Comparison of ENCODE assay signal across 11 mouse cellular contexts in the genomic region with DNA sequence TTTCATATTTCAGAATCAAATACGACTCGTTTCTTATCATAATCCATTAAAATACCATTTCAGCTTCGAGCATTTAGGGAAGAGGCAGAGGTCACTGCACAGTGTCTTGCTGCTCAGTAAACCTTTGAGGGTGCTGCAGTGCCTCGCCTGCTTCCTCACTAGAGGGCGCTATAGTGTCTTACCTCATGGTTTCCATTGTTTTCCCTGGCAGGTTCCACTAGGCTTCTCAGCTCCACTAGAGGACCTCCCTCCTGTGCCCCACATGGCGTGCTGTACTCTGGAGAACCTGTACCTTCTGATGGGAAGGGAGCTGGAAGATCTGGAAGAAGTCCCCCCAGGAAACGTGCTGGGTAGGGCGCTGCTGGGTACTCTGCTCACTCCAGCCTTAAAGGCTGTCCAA. TPM values are rescaled to one million over a fixed set of nuclear protein-coding genes. Genes with fewer than 3 reads are reported as not detected.
A peak's percentile ranks its signal among the peaks of the same experiment; 100 is the strongest.
DNase-seq lines count a peak whose midpoint lies in the region; ATAC-seq and TF ChIP-seq lines count a peak whose summit lies in the region.
"Had no signal": no experiment of that assay in that cellular context is flagged by ENCODE, and none has a peak within 500 bp of the region (broad histone marks: within the 10 kb centered on the region; RNA-seq: fewer than 3 reads in every experiment).

No protein-coding gene starts in this region.

- H3K27ac ChIP-seq in testis, adult 2 months (ENCODE audit: control insufficient read depth, insufficient read depth, low read depth, low read length) = no peak overlapping the region
- H3K27ac ChIP-seq in cortical plate, adult 2 months (ENCODE audit: insufficient read depth, low read length) = no peak overlapping the region
- H3K27ac ChIP-seq in stomach, postnatal 0 days (replicated peaks) = 0 out of 2 replicates have a peak overlapping the region, but pooled peaks have one; percentile 40
- H3K27ac ChIP-seq: midbrain, embryonic 10.5 days had no signal

- TF ChIP-seq EP300 in stomach, postnatal 0 days (optimal IDR thresholded peaks at IDR 0.05) = no peak

- intact Hi-C loops in heart, postnatal 25 days (cut with DNase I) = no loop called here

- H3K9me3 ChIP-seq in stomach, postnatal 0 days (ENCODE audit: control insufficient read depth, low read length) = no peaks in the 10 kb centered on the region
- H3K9me3 ChIP-seq: midbrain, embryonic 10.5 days had no signal

- no peak overlapping the region for H3K4me3 ChIP-seq in testis, adult 2 months (ENCODE audit: control insufficient read depth, low read depth, low read length)
- no peak overlapping the region for H3K4me3 ChIP-seq in cortical plate, adult 2 months (ENCODE audit: insufficient read depth, low read length)
- H3K4me3 ChIP-seq in stomach, postnatal 0 days (ENCODE audit: low read depth, low read length) = no peak overlapping the region
- H3K4me3 ChIP-seq: midbrain, embryonic 10.5 days had no signal

- no peaks in the 10 kb centered on the region for H3K27me3 ChIP-seq in testis, adult 2 months (ENCODE audit: control insufficient read depth, insufficient read depth, low read length)
- H3K27me3 ChIP-seq in stomach, postnatal 0 days (ENCODE audit: control insufficient read depth, insufficient read depth, low read length) = no peaks in the 10 kb centered on the region

- no peaks in the 10 kb centered on the region for H3K4me1 ChIP-seq in testis, adult 2 months (ENCODE audit: control insufficient read depth, insufficient read depth, low read length)
- H3K4me1 ChIP-seq in cortical plate, adult 2 months (ENCODE audit: control insufficient read depth, insufficient read depth, low read length) = no peaks in the 10 kb centered on the region
- no peaks in the 10 kb centered on the region for H3K4me1 ChIP-seq in stomach, postnatal 0 days (replicated peaks; ENCODE audit: control insufficient read depth, insufficient read depth)
- H3K4me1 ChIP-seq: midbrain, embryonic 10.5 days had no signal

- no peaks in the 10 kb centered on the region for H3K36me3 ChIP-seq in testis, adult 2 months (ENCODE audit: control insufficient read depth, insufficient read depth, low read length)
- H3K36me3 ChIP-seq in stomach, postnatal 0 days (ENCODE audit: control insufficient read depth, insufficient read depth, low read length) = peaks cover 16% of the 10 kb centered on the region

- TF ChIP-seq POLR2A in testis, adult 2 months (IDR thresholded peaks at IDR 0.05; ENCODE audit: control insufficient read depth, low read depth, low read length) = no peak
- TF ChIP-seq POLR2A in cortical plate, adult 2 months (IDR thresholded peaks at IDR 0.05; ENCODE audit: extremely low read depth, insufficient read depth, low read length) = no peak

- WGBS in stomach, postnatal 0 days = 72% methylated on average over 8 of the region's 8 CpGs

- H3K4me2 ChIP-seq in stomach, postnatal 0 days (replicated peaks; ENCODE audit: low read depth) = no peak overlapping the region

- ATAC-seq in stomach, postnatal 0 days (ENCODE audit: low FRiP score, low TSS enrichment) = no peak
- ATAC-seq: forebrain, embryonic 16.5 days had no signal

- TF ChIP-seq CTCF in testis, adult 2 months (IDR thresholded peaks at IDR 0.05; ENCODE audit: control insufficient read depth, insufficient read depth, insufficient replicate concordance, low read depth, low read length) = peak; percentile 72; the same call in 1 of the 2 replicates
- peak; percentile 33 for TF ChIP-seq CTCF in cortical plate, adult 2 months (IDR thresholded peaks at IDR 0.05; ENCODE audit: extremely low read depth, insufficient read depth, low read length)
- peak; percentile 60 for TF ChIP-seq CTCF in stomach, postnatal 0 days (IDR thresholded peaks at IDR 0.05; ENCODE audit: low read depth)

- DNase-seq in heart, adult 11 months = peak; percentile 83
- DNase-seq in heart, postnatal 25 days (ENCODE audit: low spot score) = no peak
- DNase-seq in testis, postnatal 14 days (ENCODE audit: low spot score) = no peak
- no peak for DNase-seq in stomach, postnatal 0 days (ENCODE audit: low spot score)
- DNase-seq in right cerebral cortex, postnatal 36 days (ENCODE audit: low spot score in 2 of 2) = no peak
- no peak for DNase-seq in right cerebral cortex, postnatal 14 days
- DNase-seq: cerebellum, adult 9-10 months had no signal

- no peak overlapping the region for H3K9ac ChIP-seq in stomach, postnatal 0 days (ENCODE audit: low read length)

RNA-seq across cellular contexts. Expression of a gene that starts 49.3 kb away (rescaled TPM):
- total RNA-seq in heart, postnatal 25 days (2021) = 10 to 100 TPM in 1 of 2 experiments, 1 to 10 TPM in 1; 8.8 to 10.1 TPM
- polyA plus RNA-seq in testis, adult 2 months (2012; rRNA removed) = 9.9 and 16.1 TPM in 2 replicates
- polyA plus RNA-seq in cortical plate, adult 2 months (2012; rRNA removed) = 7.9 and 8.9 TPM in 2 replicates
- 14.3 and 14.5 TPM in 2 replicates for polyA plus RNA-seq in stomach, postnatal 0 days (2015; fragmentation: Nextera tagmentation; extraction: Ambion mirVana)

RNA-seq across cellular contexts. Expression of a gene that starts 49.3 kb away (rescaled TPM):
- total RNA-seq in heart, postnatal 25 days (2021) = 1 to 10 TPM; 1.1 to 2.7 TPM
- 203 and 277 TPM in 2 replicates for polyA plus RNA-seq in testis, adult 2 months (2012; rRNA removed)
- polyA plus RNA-seq in cortical plate, adult 2 months (2012; rRNA removed) = 11.8 and 14.3 TPM in 2 replicates
- 3.1 and 3.8 TPM in 2 replicates for polyA plus RNA-seq in stomach, postnatal 0 days (2015; fragmentation: Nextera tagmentation; extraction: Ambion mirVana)

Comparison
In these comparisons a context has a peak if more than half of its experiments do, and no peak if none do; other contexts are left out.
1. RNA of a gene that starts 49.3 kb away (polyA plus RNA-seq): 203 to 277 TPM in testis, adult 2 months; 11.8 to 14.3 TPM in cortical plate, adult 2 months and 3.1 to 3.8 TPM in stomach, postnatal 0 days; every median in the first group is over 10 times any median in the second.
2. Peak in every context shown above with its lines, with median percentiles within 50 percentile points of each other: CTCF ChIP-seq.